Mouse (Mus musculus): ENCODE results near the gene Zfp334. TPM values are rescaled to one million over a fixed set of nuclear protein-coding genes. Genes with fewer than 3 reads are reported as not detected.
A peak's percentile ranks its signal among the peaks of the same experiment; 100 is the strongest.

Zfp334 gene
- polyA plus RNA-seq (2014; fragmentation: Nextera tagmentation; extraction: Ambion mirVana): 19.6 and 21.2 TPM in 2 replicates

DNA sequence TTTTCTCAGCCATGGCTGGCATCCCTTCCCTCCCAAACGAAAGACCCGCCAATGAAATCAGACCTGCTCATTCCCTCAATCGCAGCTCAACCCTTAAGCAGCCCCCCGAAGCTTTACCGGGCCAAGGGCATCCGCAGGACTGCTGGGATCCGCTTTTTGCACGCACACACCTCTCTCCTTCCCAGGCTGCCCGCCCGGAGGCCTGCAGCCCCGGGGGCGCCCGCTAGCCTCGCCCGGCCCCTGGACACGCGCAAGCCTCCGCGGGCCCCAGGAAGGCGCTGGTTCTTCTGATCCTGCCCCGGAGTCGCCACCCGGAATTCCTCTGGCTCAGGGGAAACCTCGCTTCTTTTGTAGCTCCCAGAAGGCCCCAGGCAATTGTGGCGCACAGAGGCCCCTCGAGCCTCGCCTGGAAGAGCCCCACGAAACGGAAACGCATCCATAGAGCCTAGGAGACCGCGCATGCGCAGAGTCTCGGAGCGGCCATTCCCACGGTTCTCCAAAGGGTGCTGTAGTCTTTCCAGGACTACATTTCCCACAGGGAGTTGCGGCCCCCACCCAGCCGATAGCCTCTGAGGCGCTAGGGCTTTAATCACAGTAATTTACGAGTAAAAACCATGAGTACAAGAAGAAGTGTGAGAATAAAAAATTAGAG lies at the start of gene Zfp334:
TSS of gene Zfp334 (minus strand) at position 416 of the 652 bp plus-strand sequence.
- no peaks in the 10 kb centered on the region for H3K27me3 ChIP-seq (ENCODE audit: control insufficient read depth, insufficient read depth, low read length)
- peak within 1 kb of the TSS; percentile 80 for H3K4me3 ChIP-seq (ENCODE audit: low read depth, low read length)
- DNase-seq (ENCODE audit: low spot score) (peak; percentile 99), ATAC-seq (ENCODE audit: low FRiP score) (peak; percentile 90)
- no peaks in the 10 kb centered on the region for H3K9me3 ChIP-seq (ENCODE audit: control insufficient read depth, low read length)
- H3K4me2 ChIP-seq (replicated peaks; ENCODE audit: low read depth, low read length): peak within 1 kb of the TSS; percentile 68
- peak within 1 kb of the TSS; percentile 93 for H3K9ac ChIP-seq (ENCODE audit: low read depth, low read length)
- peaks cover 3% of the 10 kb centered on the region for H3K4me1 ChIP-seq (replicated peaks; ENCODE audit: control insufficient read depth, insufficient read depth, low read length)
- H3K27ac ChIP-seq (ENCODE audit: low read depth, low read length): peak within 1 kb of the TSS; percentile 88
- WGBS: under 1% methylated on average over 40 of the region's 40 CpGs
- H3K36me3 ChIP-seq (ENCODE audit: control insufficient read depth, insufficient read depth, low read length): peaks cover 18% of the 10 kb centered on the region

DNA sequence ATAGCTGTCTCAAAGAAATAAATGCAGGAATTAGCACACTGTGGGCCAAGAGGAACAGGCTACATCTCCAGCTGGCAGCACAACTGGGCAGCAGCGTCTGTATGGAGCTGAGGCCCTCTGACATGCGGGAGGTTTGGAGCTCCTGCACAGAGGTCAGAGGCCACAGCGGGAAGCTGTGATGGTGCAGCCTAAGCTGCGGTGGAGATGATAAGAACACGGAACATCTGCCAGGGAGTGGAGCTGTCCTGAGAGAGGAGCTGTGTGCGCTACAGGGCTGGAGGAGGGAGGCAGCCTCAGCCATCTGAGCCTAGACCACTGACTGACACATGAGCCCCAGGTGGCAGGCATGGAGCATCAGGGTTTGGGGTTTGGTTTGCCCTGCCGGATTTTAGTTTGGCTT lies 40.6 kb upstream of the Zfp334 start:
- ATAC-seq (ENCODE audit: low FRiP score): no peak
- Histone ChIP-seq H3K36me3 (ENCODE audit: control insufficient read depth, insufficient read depth, low read length) (no peaks in the 10 kb centered on the region), H3K27ac (ENCODE audit: low read depth, low read length) (no peak overlapping the region), H3K4me1 (replicated peaks; ENCODE audit: control insufficient read depth, insufficient read depth, low read length) (no peaks in the 10 kb centered on the region), H3K9me3 (ENCODE audit: control insufficient read depth, low read length) (no peaks in the 10 kb centered on the region), H3K4me2 (replicated peaks; ENCODE audit: low read depth, low read length) (no peak overlapping the region), H3K4me3 (ENCODE audit: low read depth, low read length) (no peak overlapping the region), H3K27me3 (ENCODE audit: control insufficient read depth, insufficient read depth, low read length) (no peaks in the 10 kb centered on the region), H3K9ac (ENCODE audit: low read depth, low read length) (no peak overlapping the region)
- WGBS: 43% methylated on average over 7 of the region's 7 CpGs
- DNase-seq (ENCODE audit: low spot score): no peak

DNA sequence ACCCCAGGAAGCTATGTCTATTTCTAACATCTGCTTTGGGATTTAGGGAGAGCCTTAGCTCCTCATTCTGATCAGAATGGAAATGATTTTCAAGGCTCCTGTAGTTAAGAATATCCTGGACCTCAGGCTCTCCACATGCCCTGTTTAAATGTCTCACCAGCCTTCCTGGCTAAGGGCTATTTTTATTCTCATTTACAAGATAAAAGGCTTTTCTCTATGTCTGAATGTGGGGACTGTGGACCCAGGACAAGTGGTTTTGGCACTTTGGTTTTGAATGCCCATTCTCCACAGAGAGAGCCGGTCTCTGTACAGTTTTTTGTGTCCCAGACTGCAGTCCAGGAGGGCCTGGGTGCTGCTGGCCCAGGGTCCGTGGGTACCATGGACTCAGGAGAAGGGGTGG lies 32.1 kb upstream of the Zfp334 start:
- ATAC-seq (ENCODE audit: low FRiP score) (no peak), DNase-seq (ENCODE audit: low spot score) (no peak)
- Histone ChIP-seq H3K27me3 (ENCODE audit: control insufficient read depth, insufficient read depth, low read length) (no peaks in the 10 kb centered on the region), H3K4me2 (replicated peaks; ENCODE audit: low read depth, low read length) (no peak overlapping the region), H3K9ac (ENCODE audit: low read depth, low read length) (no peak overlapping the region), H3K36me3 (ENCODE audit: control insufficient read depth, insufficient read depth, low read length) (no peaks in the 10 kb centered on the region), H3K4me3 (ENCODE audit: low read depth, low read length) (no peak overlapping the region), H3K9me3 (ENCODE audit: control insufficient read depth, low read length) (no peaks in the 10 kb centered on the region), H3K27ac (ENCODE audit: low read depth, low read length) (no peak overlapping the region), H3K4me1 (replicated peaks; ENCODE audit: control insufficient read depth, insufficient read depth, low read length) (no peaks in the 10 kb centered on the region; the same call in 1 of the 2 replicates)
- 54% methylated on average over 2 of the region's 2 CpGs for WGBS

DNA sequence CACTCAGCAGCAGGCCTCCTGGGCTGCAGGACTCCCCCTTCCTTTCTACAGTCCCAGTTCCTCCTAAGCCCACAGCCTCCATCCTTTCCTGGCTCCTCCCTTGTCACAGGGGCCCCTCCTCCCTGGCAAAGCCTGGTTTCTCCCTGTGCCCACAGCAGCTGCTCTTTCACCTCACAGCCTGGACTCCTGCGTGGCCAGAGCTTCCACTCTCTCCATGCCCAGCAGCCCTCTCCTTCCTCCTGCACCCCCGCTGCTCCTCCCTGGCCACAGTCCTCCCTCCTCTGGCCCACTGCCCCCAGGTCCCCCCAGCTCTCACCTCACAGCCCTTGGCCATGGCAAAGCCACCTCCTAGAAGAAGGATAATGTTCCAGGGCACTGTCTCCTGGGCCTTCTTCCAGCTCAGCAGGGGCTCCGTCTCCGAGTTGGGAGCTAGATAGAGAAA lies 31.6 kb upstream of the Zfp334 start:
- H3K36me3 ChIP-seq (ENCODE audit: control insufficient read depth, insufficient read depth, low read length): no peaks in the 10 kb centered on the region
- ATAC-seq (ENCODE audit: low FRiP score) (no peak), DNase-seq (ENCODE audit: low spot score) (no peak)
- H3K4me2 ChIP-seq (replicated peaks; ENCODE audit: low read depth, low read length): no peak overlapping the region
- 76% methylated on average over 4 of the region's 4 CpGs for WGBS
- H3K4me3 ChIP-seq (ENCODE audit: low read depth, low read length): no peak overlapping the region
- no peak overlapping the region for H3K27ac ChIP-seq (ENCODE audit: low read depth, low read length)
- no peak overlapping the region for H3K9ac ChIP-seq (ENCODE audit: low read depth, low read length)
- H3K9me3 ChIP-seq (ENCODE audit: control insufficient read depth, low read length): no peaks in the 10 kb centered on the region
- no peaks in the 10 kb centered on the region for H3K27me3 ChIP-seq (ENCODE audit: control insufficient read depth, insufficient read depth, low read length)
- no peaks in the 10 kb centered on the region; the same call in 1 of the 2 replicates for H3K4me1 ChIP-seq (replicated peaks; ENCODE audit: control insufficient read depth, insufficient read depth, low read length)

DNA sequence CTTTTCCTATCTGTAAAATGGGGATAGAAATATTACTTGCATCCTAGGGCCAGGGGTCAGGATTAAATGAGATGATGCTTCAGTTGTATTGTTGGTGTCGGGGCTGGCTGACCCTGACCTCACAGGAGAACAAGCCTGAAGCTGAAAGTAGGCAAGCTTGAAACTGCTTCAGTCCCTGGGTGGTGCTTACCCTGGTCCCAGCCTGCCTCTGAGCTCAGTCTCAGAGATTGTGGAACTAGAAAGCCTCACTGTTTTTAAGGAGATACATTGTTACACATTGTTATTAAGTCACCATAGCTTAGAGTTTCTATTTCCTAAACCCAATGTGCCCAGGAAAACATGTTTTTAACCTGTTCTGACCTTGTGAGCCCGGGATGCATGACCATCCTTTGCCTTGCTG lies 30.5 kb upstream of the Zfp334 start:
- no peaks in the 10 kb centered on the region for H3K27me3 ChIP-seq (ENCODE audit: control insufficient read depth, insufficient read depth, low read length)
- no peak overlapping the region for H3K9ac ChIP-seq (ENCODE audit: low read depth, low read length)
- no peaks in the 10 kb centered on the region; the same call in 1 of the 2 replicates for H3K4me1 ChIP-seq (replicated peaks; ENCODE audit: control insufficient read depth, insufficient read depth, low read length)
- ATAC-seq (ENCODE audit: low FRiP score) (no peak), DNase-seq (ENCODE audit: low spot score) (no peak)
- no peak overlapping the region for H3K4me2 ChIP-seq (replicated peaks; ENCODE audit: low read depth, low read length)
- no peaks in the 10 kb centered on the region for H3K9me3 ChIP-seq (ENCODE audit: control insufficient read depth, low read length)
- no peak overlapping the region for H3K27ac ChIP-seq (ENCODE audit: low read depth, low read length)
- H3K4me3 ChIP-seq (ENCODE audit: low read depth, low read length): no peak overlapping the region
- 90% methylated on average over 2 of the region's 2 CpGs for WGBS
- H3K36me3 ChIP-seq (ENCODE audit: control insufficient read depth, insufficient read depth, low read length): no peaks in the 10 kb centered on the region

DNA sequence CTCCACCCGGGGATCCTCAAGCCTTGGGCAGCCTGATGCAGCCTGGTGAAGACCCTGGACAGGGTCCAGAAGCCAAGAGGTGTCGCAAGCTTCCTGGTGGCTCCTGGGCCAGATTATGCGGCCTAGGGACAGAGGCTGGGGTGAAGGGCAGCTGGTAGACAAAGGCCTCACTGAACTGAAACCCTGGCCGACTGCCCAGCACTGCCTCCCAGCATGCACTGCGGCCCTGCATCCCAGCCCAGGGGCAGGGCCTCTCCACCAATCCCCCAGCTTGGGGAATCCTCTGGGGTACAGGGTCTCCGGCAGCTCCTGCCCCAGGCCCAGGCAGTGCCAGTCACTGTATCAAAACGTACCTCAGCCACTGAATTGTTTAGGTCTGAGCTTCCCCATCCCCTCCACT lies 29.2 kb upstream of the Zfp334 start:
- Histone ChIP-seq H3K4me3 (ENCODE audit: low read depth, low read length) (no peak overlapping the region), H3K27ac (ENCODE audit: low read depth, low read length) (no peak overlapping the region), H3K4me2 (replicated peaks; ENCODE audit: low read depth, low read length) (no peak overlapping the region), H3K36me3 (ENCODE audit: control insufficient read depth, insufficient read depth, low read length) (no peaks in the 10 kb centered on the region), H3K9ac (ENCODE audit: low read depth, low read length) (no peak overlapping the region), H3K27me3 (ENCODE audit: control insufficient read depth, insufficient read depth, low read length) (no peaks in the 10 kb centered on the region), H3K4me1 (replicated peaks; ENCODE audit: control insufficient read depth, insufficient read depth, low read length) (no peaks in the 10 kb centered on the region; the same call in 1 of the 2 replicates), H3K9me3 (ENCODE audit: control insufficient read depth, low read length) (no peaks in the 10 kb centered on the region)
- peak; percentile 20 for DNase-seq (ENCODE audit: low spot score)
- 60% methylated on average over 7 of the region's 7 CpGs for WGBS
- ATAC-seq (ENCODE audit: low FRiP score): no peak

DNA sequence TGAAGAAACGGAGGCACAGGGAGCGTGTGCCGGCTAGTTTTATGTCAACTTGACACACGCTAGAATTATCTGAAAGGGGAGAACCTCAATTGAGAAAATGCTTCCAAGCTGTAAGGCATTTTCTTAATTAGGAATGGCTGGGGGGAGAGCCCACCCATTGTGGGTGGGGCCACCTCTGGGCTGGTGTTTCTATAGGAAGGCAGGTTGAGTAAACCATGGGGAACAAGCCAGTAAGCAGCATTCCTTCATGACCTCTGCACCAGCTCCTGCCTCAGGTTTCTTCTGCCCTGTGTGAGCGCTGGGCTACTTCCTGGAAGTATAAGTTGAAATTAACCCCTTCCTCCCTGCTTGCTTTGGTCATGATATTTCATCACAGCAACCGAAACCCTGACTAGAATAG lies 27.7 kb upstream of the Zfp334 start:
- Histone ChIP-seq H3K4me1 (replicated peaks; ENCODE audit: control insufficient read depth, insufficient read depth, low read length) (no peaks in the 10 kb centered on the region; the same call in 1 of the 2 replicates), H3K36me3 (ENCODE audit: control insufficient read depth, insufficient read depth, low read length) (no peaks in the 10 kb centered on the region), H3K27ac (ENCODE audit: low read depth, low read length) (no peak overlapping the region), H3K27me3 (ENCODE audit: control insufficient read depth, insufficient read depth, low read length) (no peaks in the 10 kb centered on the region), H3K4me3 (ENCODE audit: low read depth, low read length) (no peak overlapping the region), H3K9me3 (ENCODE audit: control insufficient read depth, low read length) (no peaks in the 10 kb centered on the region), H3K4me2 (replicated peaks; ENCODE audit: low read depth, low read length) (no peak overlapping the region), H3K9ac (ENCODE audit: low read depth, low read length) (no peak overlapping the region)
- DNase-seq (ENCODE audit: low spot score) (peak; percentile 41), ATAC-seq (ENCODE audit: low FRiP score) (no peak)
- WGBS: 53% methylated on average over 6 of the region's 6 CpGs

DNA sequence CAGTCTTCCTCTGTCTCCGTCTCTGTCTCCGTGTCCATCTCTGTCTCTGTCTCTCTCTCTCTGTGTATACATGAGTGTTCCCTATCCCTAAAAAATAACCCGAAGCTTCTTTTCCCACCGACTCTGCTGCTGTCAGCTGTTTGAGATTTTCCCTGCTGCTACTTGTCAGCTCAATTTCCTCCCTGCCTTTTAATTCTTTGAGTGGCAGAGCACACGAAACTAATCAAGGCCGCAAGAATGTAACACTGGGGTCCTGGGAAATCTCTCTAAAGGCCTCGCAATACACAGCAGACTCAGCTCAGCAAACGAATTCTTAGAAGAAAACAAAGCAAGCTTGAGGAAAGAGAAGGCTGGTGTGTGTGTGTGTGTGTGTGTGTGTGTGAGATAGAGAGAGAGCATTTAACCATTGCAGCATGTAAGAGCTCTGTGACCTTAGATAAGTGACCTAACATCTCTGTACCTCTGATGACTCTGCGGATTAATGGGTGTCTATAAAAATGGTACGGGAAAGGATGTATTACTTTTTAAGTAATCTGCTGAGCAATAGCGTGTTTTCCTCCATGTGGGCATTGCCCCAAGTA lies 27.2 kb upstream of the Zfp334 start:
- ATAC-seq (ENCODE audit: low FRiP score): no peak
- H3K4me1 ChIP-seq (replicated peaks; ENCODE audit: control insufficient read depth, insufficient read depth, low read length): no peaks in the 10 kb centered on the region; the same call in 1 of the 2 replicates

DNA sequence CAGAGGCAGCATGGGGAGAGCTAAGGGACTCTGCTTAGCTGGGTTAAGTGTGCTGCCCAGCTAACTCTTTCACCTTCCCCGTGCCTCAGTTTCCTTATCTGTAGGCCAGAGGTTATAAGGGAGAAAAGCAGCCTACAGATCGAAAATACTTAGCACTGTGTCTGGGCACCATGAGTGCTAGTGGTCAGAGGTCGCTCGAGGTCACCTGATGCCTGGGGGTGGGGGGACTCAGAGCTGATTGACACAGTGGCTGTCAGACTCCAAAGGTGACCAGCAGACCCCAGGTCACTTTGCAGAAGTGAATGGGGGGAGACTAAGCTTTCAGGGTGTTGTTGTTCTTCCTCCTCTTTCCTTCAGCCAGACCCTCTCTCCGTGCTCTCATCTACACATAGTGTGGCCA lies 26.3 kb upstream of the Zfp334 start:
- WGBS: 69% methylated on average over 5 of the region's 5 CpGs
- DNase-seq (ENCODE audit: low spot score): no peak

More for the DNA sequence above, 27.2 kb upstream of the Zfp334 start:
- Histone ChIP-seq H3K9me3 (ENCODE audit: control insufficient read depth, low read length) (no peaks in the 10 kb centered on the region), H3K27ac (ENCODE audit: low read depth, low read length) (no peak overlapping the region), H3K4me2 (replicated peaks; ENCODE audit: low read depth, low read length) (no peak overlapping the region), H3K4me3 (ENCODE audit: low read depth, low read length) (no peak overlapping the region), H3K9ac (ENCODE audit: low read depth, low read length) (no peak overlapping the region), H3K36me3 (ENCODE audit: control insufficient read depth, insufficient read depth, low read length) (no peaks in the 10 kb centered on the region), H3K27me3 (ENCODE audit: control insufficient read depth, insufficient read depth, low read length) (no peaks in the 10 kb centered on the region)
- 63% methylated on average over 11 of the region's 11 CpGs for WGBS
- peak; percentile 15 for DNase-seq (ENCODE audit: low spot score)

More for the DNA sequence above, 26.3 kb upstream of the Zfp334 start:
- Histone ChIP-seq H3K36me3 (ENCODE audit: control insufficient read depth, insufficient read depth, low read length) (no peaks in the 10 kb centered on the region), H3K27ac (ENCODE audit: low read depth, low read length) (no peak overlapping the region), H3K4me1 (replicated peaks; ENCODE audit: control insufficient read depth, insufficient read depth, low read length) (no peaks in the 10 kb centered on the region), H3K27me3 (ENCODE audit: control insufficient read depth, insufficient read depth, low read length) (no peaks in the 10 kb centered on the region), H3K9ac (ENCODE audit: low read depth, low read length) (no peak overlapping the region), H3K9me3 (ENCODE audit: control insufficient read depth, low read length) (no peaks in the 10 kb centered on the region), H3K4me3 (ENCODE audit: low read depth, low read length) (no peak overlapping the region), H3K4me2 (replicated peaks; ENCODE audit: low read depth, low read length) (no peak overlapping the region)
- ATAC-seq (ENCODE audit: low FRiP score): no peak
